Mouse (Mus musculus): ENCODE measurements at regions not wholly inside any gene's neighbourhood (a gene's known extent, or its start where the extent isn't known, plus 50 kb on each side); places are given as distances from the start of the nearest gene placed in this dataset.
"Not testable (repeated sequence)": the region's sequence is repeated elsewhere in the genome, so short reads cannot be mapped to it uniquely, and the experiment has no call there.

DNA sequence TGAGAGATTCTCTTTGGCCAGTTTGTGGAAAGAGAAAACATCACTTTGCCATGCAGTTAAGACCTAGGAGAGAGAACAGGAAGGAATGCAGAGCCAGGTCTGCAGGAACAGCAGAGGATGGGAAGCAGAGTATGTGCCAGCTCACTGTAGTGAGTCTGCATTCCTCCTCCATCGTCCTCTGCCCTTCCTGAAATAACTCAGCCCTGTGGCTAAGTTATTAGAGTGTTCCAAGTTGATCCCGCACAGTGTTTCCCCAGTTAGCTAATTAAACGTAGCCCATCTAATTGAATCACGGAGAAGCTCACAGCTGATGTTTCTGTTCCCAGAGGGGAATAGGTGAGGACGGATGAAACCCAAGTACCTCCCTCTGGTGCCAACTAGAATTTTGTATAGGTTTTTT, 142.3 kb upstream of the Rack1 start:
- no peaks in the 10 kb centered on the region for H3K36me3 ChIP-seq
- H3K4me1 ChIP-seq: peaks cover 2% of the 10 kb centered on the region; the same call in 1 of the 2 replicates
- H3K4me2 ChIP-seq (replicated peaks): no peak overlapping the region
- no peaks in the 10 kb centered on the region for H3K27me3 ChIP-seq
- H3K9me3 ChIP-seq (replicated peaks): no peaks in the 10 kb centered on the region
- H3K9ac ChIP-seq: no peak overlapping the region
- 0 out of 2 replicates have a peak, but pooled peaks have one; percentile 29 for ATAC-seq (ENCODE audit: low FRiP score)
- no peak overlapping the region for H3K4me3 ChIP-seq
- 42% methylated on average over 5 of the region's 5 CpGs for WGBS
- no peak overlapping the region for H3K27ac ChIP-seq

GRCm38 (mm10) chr11:48661641-48662040, 138.5 kb upstream of the Rack1 start:
- WGBS: 55% methylated on average over 4 of the region's 4 CpGs
- ATAC-seq (ENCODE audit: low FRiP score): peak; percentile 48; the same call in 1 of the 2 replicates

GRCm38 (mm10) chr11:48684781-48685314, 115.3 kb upstream of the Rack1 start:
- no peak overlapping the region for H3K9ac ChIP-seq
- ATAC-seq (ENCODE audit: low FRiP score): no peak
- no peaks in the 10 kb centered on the region for H3K36me3 ChIP-seq
- no peak overlapping the region for H3K4me3 ChIP-seq
- 81% methylated on average over 3 of the region's 3 CpGs for WGBS
- H3K4me1 ChIP-seq: no peaks in the 10 kb centered on the region
- no peaks in the 10 kb centered on the region for H3K9me3 ChIP-seq (replicated peaks)
- no peak overlapping the region for H3K4me2 ChIP-seq (replicated peaks)
- H3K27me3 ChIP-seq: no peaks in the 10 kb centered on the region
- H3K27ac ChIP-seq: no peak overlapping the region

More at GRCm38 (mm10) chr11:48661641-48662040, 138.5 kb upstream of the Rack1 start:
- Histone ChIP-seq H3K9me3 (replicated peaks) (no peaks in the 10 kb centered on the region), H3K27ac (no peak overlapping the region), H3K9ac (no peak overlapping the region), H3K4me3 (no peak overlapping the region), H3K27me3 (no peaks in the 10 kb centered on the region), H3K4me2 (replicated peaks) (no peak overlapping the region), H3K4me1 (peaks cover 2% of the 10 kb centered on the region; the same call in 1 of the 2 replicates), H3K36me3 (no peaks in the 10 kb centered on the region)

DNA sequence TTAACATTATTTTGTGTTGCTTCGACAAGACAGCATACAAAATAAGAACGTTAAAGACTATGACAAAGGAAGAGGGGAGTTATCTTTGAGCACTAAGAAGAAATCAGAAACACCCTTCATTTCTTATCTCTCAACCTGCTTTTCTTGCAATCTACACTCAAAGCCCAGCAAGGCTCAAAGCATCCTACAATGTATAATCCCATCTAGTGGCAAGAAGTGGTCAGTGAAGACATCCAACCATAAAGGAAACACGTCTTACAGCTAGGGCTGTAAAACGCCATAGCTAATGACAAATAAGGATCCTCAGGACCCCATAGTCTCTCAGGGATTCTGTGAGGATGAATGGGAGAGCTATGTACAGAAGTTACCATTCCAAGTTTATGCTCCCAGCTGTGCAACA, 110.1 kb upstream of the Rack1 start:
- Histone ChIP-seq H3K9me3 (replicated peaks) (no peaks in the 10 kb centered on the region), H3K27me3 (no peaks in the 10 kb centered on the region), H3K4me1 (no peaks in the 10 kb centered on the region), H3K36me3 (no peaks in the 10 kb centered on the region), H3K27ac (no peak overlapping the region), H3K4me2 (replicated peaks) (no peak overlapping the region), H3K9ac (no peak overlapping the region), H3K4me3 (no peak overlapping the region)
- no peak for ATAC-seq (ENCODE audit: low FRiP score)
- 89% methylated on average over 4 of the region's 4 CpGs for WGBS

DNA sequence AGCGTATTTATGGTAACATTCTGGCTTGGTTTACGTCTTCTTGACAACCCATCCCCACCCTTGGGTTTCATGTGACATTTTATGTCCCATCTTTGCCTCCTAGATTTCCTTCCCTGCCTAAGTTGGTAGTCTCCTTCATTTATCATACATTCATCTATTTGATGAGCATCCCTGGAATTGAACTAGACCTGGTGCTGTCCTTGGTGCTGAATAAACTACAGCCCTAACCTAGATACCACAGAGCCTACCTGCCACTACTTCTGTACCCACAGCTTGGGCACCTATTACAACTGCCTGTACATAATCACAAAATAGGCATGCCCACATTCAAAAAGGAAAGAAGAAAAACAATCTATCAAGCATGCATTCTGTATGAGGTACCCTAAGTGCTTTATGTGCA, 103.8 kb upstream of the Rack1 start:
- Histone ChIP-seq H3K4me3 (no peak overlapping the region), H3K4me1 (no peaks in the 10 kb centered on the region), H3K9me3 (replicated peaks) (no peaks in the 10 kb centered on the region), H3K4me2 (replicated peaks) (no peak overlapping the region), H3K36me3 (no peaks in the 10 kb centered on the region), H3K27me3 (no peaks in the 10 kb centered on the region), H3K9ac (no peak overlapping the region), H3K27ac (no peak overlapping the region)
- WGBS: 87% methylated on average over 2 of the region's 2 CpGs
- no peak for ATAC-seq (ENCODE audit: low FRiP score)

- ATAC-seq (ENCODE audit: low FRiP score): no peak
- H3K9ac ChIP-seq: no peak overlapping the region
- no peak overlapping the region for H3K4me2 ChIP-seq (replicated peaks)
- H3K36me3 ChIP-seq: no peaks in the 10 kb centered on the region
- no peaks in the 10 kb centered on the region for H3K9me3 ChIP-seq (replicated peaks)
- H3K4me3 ChIP-seq: no peak overlapping the region
- no peaks in the 10 kb centered on the region for H3K4me1 ChIP-seq
- H3K27ac ChIP-seq: no peak overlapping the region
- H3K27me3 ChIP-seq: no peaks in the 10 kb centered on the region
These were observed 102.9 kb upstream of the Rack1 start for GRCm38 (mm10) chr11:48697191-48697590.

GRCm38 (mm10) chr11:48707192-48707591, 92.9 kb upstream of the Rack1 start:
- ATAC-seq (ENCODE audit: low FRiP score): no peak
- 80% methylated on average over 2 of the region's 2 CpGs for WGBS
- H3K9me3 ChIP-seq (replicated peaks): no peaks in the 10 kb centered on the region; the same call in 1 of the 2 replicates
- H3K9ac ChIP-seq: no peak overlapping the region
- no peaks in the 10 kb centered on the region for H3K27me3 ChIP-seq
- no peaks in the 10 kb centered on the region for H3K4me1 ChIP-seq
- no peak overlapping the region for H3K4me3 ChIP-seq
- H3K36me3 ChIP-seq: no peaks in the 10 kb centered on the region
- no peak overlapping the region for H3K4me2 ChIP-seq (replicated peaks)
- H3K27ac ChIP-seq: no peak overlapping the region

GRCm38 (mm10) chr11:48710972-48711371, 89.2 kb upstream of the Rack1 start:
- WGBS: 87% methylated on average over 4 of the region's 4 CpGs
- Histone ChIP-seq H3K4me1 (no peaks in the 10 kb centered on the region), H3K4me2 (replicated peaks) (no peak overlapping the region), H3K36me3 (no peaks in the 10 kb centered on the region), H3K4me3 (no peak overlapping the region), H3K27me3 (no peaks in the 10 kb centered on the region), H3K9me3 (replicated peaks) (no peaks in the 10 kb centered on the region; the same call in 1 of the 2 replicates), H3K27ac (no peak overlapping the region), H3K9ac (no peak overlapping the region)
- ATAC-seq (ENCODE audit: low FRiP score): no peak

- Histone ChIP-seq H3K4me2 (replicated peaks) (no peak overlapping the region), H3K27me3 (no peaks in the 10 kb centered on the region), H3K4me3 (no peak overlapping the region), H3K4me1 (no peaks in the 10 kb centered on the region), H3K36me3 (no peaks in the 10 kb centered on the region), H3K9ac (no peak overlapping the region), H3K27ac (no peak overlapping the region), H3K9me3 (replicated peaks) (no peaks in the 10 kb centered on the region)
- no peak for ATAC-seq (ENCODE audit: low FRiP score)
These were observed 76.1 kb upstream of the Rack1 start for GRCm38 (mm10) chr11:48724068-48724467.

DNA sequence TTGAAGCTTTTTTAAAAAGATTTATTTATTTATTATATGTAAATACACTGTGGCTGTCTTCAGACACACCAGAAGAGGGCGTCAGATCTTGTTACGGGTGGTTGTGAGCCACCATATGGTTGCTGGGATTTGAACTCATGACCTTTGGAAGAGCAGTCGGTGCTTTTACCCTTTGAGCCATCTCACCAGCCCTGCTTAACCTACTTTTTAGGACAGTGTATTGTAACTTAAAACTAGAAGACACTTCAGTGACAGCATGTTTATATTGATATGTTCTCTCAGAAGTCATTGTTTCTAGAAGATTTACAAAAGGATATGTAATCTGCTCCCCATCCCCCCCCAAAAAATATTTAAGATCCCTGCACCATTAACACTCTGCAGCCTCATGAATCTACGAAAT, 69.3 kb upstream of the Rack1 start:
- 84% methylated on average over 4 of the region's 4 CpGs for WGBS
- H3K4me1 ChIP-seq; H3K27ac ChIP-seq; H3K4me2 ChIP-seq (replicated peaks); H3K27me3 ChIP-seq; ATAC-seq (ENCODE audit: low FRiP score); H3K9me3 ChIP-seq (replicated peaks); H3K4me3 ChIP-seq; H3K9ac ChIP-seq; H3K36me3 ChIP-seq: not testable (repeated sequence)

DNA sequence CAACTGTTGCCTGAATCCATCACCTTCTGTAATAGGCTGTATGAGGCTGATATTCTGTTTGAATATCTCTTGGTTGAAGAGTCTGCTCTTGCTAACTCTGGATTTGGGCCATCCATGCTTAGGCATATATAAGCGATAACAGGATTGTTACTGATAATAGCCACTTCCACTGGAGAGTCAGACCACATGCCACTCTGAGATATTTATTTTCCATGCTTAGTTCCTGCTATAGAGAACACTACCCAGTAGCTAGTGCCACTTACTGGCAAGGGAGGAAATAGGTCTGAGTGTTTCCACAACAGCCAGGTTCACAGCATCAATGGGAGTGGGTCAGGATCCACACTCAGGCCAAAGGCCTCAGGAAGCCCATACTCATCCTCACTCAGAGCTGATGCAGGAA, 53.6 kb upstream of the Rack1 start:
- H3K27ac ChIP-seq: no peak overlapping the region
- no peak overlapping the region for H3K4me2 ChIP-seq (replicated peaks)
- H3K9me3 ChIP-seq (replicated peaks): no peaks in the 10 kb centered on the region
- no peaks in the 10 kb centered on the region for H3K27me3 ChIP-seq
- no peak for ATAC-seq (ENCODE audit: low FRiP score)
- no peaks in the 10 kb centered on the region for H3K36me3 ChIP-seq
- WGBS: 100% methylated on average over 1 of the region's 1 CpGs
- H3K4me3 ChIP-seq: no peak overlapping the region
- H3K9ac ChIP-seq: no peak overlapping the region
- no peaks in the 10 kb centered on the region for H3K4me1 ChIP-seq

DNA sequence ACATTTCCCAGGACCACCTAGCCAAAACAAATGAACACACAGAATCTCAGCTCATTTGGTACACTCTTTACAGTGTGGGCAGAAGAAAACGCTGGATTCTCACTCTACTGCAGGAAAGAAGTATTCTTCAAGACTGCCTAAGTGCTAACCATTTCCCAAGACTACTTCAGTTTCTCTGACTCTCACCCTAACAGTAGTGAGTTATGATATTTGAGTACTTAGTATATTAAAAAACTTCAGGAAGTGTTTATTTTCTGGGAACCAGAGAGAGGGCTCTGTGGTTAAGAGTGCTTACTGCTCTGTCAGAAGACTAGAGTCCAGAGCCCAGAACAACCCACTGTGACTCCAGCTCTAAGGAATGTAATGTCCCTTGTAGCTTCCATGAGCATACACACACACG, 52.1 kb upstream of the Rack1 start:
- H3K4me1 ChIP-seq: no peaks in the 10 kb centered on the region
- no peaks in the 10 kb centered on the region for H3K9me3 ChIP-seq (replicated peaks)
- no peak overlapping the region for H3K4me2 ChIP-seq (replicated peaks)
- H3K9ac ChIP-seq: no peak overlapping the region
- no peak for ATAC-seq (ENCODE audit: low FRiP score)
- no peak overlapping the region for H3K27ac ChIP-seq
- WGBS: 78% methylated on average over 2 of the region's 2 CpGs
- H3K27me3 ChIP-seq: no peaks in the 10 kb centered on the region
- H3K36me3 ChIP-seq: no peaks in the 10 kb centered on the region
- no peak overlapping the region for H3K4me3 ChIP-seq

Measured in hindbrain, embryonic 12.5 days (tissue).